Mouse (Mus musculus) heart, postnatal 36 days (tissue): ENCODE measurements around the gene Gm10139. TPM values are rescaled to one million over a fixed set of nuclear protein-coding genes. Genes with fewer than 3 reads are reported as not detected.
"Not testable (repeated sequence)": the region's sequence is repeated elsewhere in the genome, so short reads cannot be mapped to it uniquely, and the experiment has no call there.

Experiments
- DNase-seq, 2 experiments: peaks; one replicate each; pipeline ENCODE4 v3.0.0; 2021 to 2022
- intact Hi-C: fragments of 180-260 bp; cut with DNase I; formaldehyde crosslinking; loops from one replicate; pipeline ENCODE4 v1.15.1; 2025
- total RNA-seq, 2 experiments: library from RNA; stranded (reverse); gene quantifications; 2 replicates each; pipeline ENCODE4 v1.2.3; 2021

Gene Gm10139
- not detected for total RNA-seq

DNA sequence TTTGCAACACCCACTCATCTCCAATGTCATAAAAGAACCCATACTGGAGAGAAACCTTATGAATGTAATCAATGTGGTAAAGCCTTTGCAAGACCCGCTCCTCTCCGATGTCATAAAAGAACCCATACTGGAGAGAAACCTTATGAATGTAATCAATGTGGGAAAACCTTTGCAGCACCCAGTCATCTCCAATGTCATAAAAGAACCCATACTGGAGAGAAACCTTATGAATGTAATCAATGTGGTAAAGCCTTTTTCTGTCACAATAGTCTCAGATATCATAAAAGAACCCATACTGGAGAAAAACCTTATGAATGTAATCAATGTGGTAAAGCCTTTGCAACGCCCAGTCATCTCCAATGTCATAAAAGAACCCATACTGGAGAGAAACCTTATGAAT is at the start of gene Gm10139:
TSS of gene Gm10139 (plus strand) at position 301 of the 400 bp plus-strand sequence.
- DNase-seq, intact Hi-C loops: not testable (repeated sequence)

GRCm38 (mm10) chr13:65557636-65558035 is 45.2 kb downstream of the Gm10139 start:
- intact Hi-C loops, DNase-seq: not testable (repeated sequence)

Other genes with a start within 250 kb of the Gm10139 start
- gene Zfp369, start 233.9 kb upstream of the Gm10139 start, total RNA-seq, result 10 to 100 TPM; 21.9 to 26.0 TPM